Mouse (Mus musculus): ENCODE results near the gene Foxp2.

The Foxp2 gene

DNA sequence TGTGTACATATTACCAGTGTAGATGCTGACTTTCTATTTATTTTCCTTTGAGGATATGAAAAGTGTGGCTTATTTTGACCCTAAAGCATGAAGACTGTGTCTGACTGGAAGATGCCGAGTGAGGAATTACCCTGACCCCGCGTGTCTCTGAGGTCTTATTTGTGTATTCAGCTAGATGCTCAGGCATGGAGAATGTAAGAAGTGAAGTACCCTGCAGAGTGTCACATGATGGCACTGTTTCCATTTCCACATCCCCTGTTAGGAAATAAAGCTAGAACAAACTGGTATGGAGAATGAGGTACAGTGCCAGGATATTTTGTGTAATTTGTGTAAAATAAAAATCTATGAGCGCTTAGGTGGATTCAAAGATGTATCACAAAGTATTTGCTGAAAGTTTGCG is 219.8 kb downstream of the Foxp2 start:
- DNase-seq, result no peak

DNA sequence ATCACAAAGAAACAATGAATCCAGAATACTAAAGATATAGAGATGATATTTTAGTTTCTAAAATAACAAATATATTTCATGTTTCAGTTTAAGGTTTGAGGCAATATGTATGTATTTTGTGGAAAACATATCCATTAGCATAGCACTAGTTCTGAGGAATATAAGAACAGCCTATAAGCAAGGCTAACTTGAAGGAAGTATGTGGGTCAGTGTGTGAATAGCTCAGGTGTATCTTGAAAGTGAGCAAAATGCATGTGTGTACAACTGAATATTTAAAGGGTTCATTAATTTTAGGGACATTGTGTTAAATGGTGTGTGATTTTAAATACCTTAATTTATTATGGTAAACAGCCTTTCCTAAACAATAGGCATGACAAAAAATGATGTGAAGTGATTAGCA is 220.2 kb downstream of the Foxp2 start:
- DNase-seq, result no peak

DNA sequence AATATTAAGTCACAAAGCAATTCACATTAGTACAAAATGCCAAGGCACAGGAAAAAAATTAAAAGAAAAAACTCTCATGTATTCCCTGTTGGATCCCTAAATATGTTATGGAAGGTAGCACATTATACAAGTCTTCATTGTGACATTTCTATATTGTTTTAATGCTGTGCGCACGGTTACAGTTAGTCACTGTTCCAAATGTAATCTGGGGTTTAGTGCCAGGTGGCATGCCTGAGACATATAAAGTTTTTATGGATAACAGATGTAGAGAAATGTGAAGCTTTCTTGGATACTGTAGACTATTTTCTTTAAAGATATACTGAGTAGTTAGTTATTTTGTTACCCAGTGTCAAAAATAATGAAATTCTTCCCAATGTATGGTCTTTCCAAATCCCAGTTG is 229.0 kb downstream of the Foxp2 start:
- DNase-seq, result no peak

DNA sequence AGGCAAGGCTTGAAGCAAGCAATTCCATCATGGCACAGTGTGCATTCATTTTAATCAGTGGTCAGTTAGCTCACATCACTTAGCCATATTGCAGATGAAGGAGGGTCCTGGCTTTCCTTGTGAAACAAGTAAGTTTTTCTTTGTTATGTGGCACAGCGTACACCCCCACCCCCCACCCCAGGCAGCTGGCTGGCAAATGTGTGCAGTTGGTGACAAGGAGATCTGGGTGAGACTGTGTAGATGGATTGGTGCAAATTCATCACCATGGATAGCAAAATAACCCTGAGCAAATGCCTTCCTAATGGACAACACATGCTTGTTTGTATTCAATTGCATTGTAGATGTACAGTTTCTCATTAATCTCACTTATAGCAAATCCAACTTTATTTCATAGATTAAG is 240.9 kb downstream of the Foxp2 start:
- no peak for DNase-seq

DNA sequence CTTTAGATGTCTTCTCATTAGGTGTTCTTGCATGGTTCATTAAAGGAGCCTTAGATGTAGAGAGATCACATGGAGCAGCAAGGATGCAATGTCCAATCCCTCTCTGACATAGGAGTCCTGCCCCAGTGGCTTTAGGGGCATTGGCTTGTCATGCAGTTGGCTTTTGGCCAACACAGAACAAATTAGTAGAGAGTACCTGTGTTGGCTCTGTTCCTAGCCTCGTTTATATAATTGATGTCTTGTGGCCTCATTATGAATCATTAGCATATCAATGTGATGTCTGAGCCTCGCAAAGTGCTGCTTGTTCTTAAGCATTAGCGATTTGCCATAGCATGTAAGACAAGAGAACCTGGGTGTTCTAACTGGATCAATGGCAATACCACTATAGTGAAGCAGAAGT is 250.5 kb downstream of the Foxp2 start:
- no peak for DNase-seq

DNA sequence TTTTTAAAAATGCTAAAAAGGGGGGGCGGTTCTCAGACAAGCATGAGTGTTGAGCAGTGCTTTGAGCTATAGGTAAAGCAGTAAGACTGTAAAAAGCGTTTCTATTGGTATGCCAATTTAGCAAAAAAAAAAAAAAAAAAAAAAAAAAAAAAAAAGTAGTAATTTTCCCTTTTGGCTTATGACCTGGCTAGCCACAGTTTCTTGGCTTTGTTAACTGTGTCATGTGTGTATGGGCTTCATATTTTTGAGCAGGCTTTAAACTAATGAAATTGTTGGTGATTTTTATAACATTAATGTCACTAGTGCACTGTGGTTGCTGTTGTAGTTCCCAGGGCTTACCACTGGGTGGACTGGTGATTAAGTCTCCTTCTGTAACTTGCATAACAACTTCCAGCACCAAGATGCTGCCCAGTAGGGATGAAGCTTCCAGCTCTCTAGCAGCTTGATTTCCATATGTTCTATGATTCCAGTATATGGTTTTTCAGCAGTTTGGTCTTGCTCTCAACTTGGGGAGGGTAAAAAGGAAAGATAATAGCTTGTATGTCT is 262.4 kb downstream of the Foxp2 start:
- no peak for DNase-seq

DNA sequence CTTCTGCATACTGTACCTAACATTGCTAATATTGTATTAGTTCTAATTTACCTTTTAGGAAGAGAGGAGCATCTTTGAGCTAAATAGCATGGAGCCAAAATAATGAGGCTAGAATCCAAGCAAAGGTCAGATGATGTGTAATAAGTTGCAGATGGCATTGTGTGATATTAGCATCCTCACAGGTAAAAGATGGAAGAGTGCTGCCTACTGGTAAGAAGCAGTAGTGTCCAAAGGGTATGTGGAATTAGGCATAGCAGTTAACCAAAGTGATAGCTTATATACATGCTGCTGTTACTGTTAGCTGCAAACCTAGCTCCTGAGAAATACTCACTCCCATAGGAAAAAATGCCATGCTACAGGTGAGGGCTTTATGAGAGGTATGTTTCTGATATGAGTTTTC is 275.6 kb downstream of the Foxp2 start:
- no peak for DNase-seq

DNA sequence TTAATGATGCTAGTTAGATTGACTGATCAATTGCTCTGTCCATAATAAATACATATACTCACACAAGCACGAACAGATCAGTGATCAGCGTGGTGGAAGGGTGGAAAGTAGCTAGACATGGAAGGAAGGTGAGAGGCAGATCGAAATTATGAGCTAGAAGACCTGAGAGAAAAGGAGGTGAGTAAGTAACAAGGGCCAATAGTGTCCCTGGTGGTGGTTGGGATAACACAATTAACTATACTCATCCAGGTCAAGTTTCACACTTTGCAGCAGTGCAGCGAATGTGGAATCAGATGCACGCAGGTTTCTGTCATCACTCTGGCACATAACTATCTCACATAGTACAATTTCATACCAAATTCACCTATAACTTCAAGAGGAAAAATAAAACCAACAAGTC is 291.7 kb downstream of the Foxp2 start:
- DNase-seq, result no peak

DNA sequence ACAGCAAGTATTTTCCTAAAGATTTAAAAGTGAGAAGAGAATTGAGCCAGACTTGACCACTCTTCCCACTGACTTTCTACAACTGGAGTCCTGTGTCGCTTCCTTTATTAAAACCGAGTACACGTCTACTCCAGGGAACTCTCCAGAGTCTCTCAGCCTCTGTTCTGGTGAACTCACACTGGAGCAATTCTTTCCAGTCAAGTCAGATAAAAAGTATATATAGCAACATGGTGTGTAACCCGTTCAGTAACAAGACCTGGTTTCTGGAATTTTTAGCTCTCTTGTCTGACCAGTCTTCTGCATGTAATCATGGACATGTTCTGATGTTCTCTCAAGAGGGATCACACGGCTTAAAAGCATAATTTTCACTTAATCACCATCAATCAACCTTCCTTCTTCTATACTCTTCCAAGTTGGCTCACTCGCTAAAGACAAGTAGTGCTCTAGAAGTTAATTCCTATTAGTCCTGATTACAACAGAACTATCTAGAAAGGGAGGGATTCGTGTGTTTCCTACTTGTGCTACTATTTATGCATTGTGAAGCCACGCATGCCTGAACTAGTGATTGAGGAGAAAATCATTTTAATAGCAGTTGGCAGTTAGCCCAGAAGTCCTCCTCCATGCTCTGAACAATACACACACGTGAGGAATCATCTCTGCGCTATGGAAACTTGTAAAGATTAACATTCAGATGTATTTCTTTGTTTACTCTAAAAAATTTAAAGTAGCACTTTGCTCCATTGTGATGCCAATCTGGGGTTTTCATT is 341.2 kb downstream of the Foxp2 start:
- DNase-seq, result no peak

DNA sequence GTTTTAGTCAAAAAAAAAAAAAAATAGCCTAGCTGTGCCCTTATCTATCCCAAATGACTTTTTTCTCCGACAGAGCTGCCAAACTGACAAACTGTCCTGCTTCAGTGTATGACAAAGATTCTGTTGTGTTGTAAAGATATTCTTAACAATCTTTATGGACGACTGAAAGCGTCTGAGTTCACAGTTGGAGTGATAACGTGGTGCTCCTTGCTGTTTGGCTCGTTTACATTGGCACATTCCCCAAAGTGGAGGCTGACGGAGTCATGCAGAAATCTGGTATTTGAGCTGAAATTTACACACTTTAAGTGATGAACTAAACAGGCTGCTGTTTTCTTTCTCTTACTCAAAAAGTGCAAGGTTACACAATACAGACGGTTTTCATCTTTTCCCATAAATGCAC is 356.2 kb downstream of the Foxp2 start:
- peak; percentile 5 for DNase-seq

DNA sequence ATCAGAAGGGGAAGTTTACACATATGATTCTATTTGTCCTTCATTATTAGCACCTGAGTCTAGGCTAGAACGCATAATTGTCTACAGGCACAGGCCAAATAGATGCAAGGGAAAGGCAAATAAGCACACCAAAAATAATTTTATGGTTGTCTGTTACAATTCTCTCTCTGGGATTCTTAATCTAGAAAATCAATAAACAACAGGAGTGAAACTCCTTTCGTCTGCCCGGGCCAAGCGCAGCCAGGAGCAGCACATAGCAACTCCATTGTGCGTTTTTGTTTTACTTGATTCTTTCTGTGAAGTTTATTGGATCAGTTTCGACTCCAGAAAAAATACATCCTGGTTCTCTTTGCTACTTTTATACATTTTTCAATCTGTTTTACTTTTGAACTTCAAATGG is 356.7 kb downstream of the Foxp2 start:
- DNase-seq, result no peak

DNA sequence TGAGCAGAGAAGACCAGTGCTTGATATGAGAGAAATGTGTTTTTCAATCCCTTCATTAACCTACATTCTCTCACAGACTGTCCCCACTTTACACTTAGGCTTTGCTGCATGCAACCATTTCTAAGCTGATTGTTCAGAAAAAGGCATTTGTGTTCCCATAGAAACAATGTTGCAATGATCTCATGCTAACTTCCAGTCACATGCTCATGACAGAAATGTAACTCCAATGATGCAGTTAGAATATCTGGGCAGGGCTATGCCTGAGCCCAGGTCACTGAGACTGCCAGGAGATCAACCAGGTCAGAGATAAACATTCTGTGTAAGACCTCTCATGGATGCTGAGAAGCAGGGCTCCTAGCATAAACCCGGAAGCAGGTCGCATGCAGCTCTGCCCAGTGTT is 367.0 kb downstream of the Foxp2 start:
- DNase-seq, result no peak

DNA sequence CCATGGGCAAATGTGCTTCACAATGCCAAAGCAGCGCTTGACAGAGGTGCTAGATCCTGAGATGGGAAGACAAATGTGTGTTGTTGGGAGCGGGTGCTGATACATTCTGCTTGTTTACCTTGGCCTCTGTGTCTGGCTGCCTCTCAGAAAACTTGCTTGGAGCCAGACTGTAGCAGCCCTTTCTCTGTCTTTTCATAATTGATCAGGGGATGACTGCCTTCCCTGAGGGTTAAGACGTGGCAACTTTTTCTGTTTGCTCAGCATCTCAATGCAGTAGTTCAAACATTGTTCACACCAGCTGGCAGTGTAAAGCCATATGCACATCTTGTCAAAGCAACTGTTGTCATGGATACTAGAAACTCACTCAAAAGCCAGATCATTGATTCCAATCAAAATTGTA is 384.1 kb downstream of the Foxp2 start:
- DNase-seq, result no peak

DNA sequence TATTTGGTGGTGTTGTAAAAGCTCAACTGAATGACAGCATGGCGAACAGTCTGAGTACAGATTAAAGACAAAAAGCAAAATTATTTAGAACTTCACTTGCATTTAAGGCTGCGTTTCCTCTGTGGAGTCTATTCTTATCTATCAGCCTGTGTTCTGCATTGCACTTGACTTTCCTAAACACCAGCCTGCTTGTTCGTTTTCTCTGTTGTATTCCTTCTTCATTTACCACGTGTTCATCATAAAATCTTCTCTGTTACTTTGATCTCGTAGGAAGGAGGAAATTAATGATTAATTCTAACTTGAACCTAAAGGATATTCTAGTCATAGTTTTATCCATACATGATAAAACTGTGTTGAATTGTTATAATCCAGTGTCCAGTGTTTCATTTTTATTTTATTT is 392.9 kb downstream of the Foxp2 start:
- no peak for DNase-seq

DNA sequence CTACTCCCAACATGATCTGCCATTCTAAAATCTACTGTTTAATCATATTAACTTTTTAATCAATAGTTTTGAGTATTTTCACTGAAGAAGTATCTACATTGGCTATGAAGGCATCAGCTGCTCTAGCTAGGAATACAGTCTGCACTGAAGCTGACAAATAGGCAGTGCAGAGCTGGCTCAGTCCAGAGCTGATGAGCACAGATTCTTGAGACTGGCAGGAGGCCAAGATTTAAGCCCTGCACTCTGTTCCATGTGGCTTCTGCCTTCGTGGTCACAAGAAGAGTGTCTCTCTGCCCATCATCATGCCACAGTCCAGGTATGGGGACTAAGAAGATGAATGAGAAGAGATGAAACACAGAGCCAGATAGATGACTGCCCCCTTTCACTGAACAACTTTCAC is 398.1 kb downstream of the Foxp2 start:
- peak; percentile 4 for DNase-seq

DNA sequence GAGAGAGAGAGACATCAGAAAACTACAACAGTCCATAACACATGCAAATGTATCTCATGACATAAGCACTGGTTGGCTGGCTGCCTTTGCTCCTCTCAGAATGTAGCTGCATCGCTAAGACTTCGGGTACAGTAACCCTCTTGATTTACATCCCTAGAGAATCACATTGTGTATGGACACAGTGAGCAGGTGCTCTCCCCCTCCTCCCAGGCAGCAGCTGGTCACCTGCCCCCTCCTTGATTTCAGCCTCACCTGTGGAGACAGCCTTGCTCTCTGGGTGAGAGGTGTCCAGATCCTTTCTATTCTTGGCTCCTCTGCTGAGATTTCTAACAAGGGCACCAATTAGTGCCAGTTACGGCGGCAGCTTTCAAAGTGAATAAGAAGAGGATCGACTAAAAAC is 409.5 kb downstream of the Foxp2 start:
- no peak for DNase-seq

DNA sequence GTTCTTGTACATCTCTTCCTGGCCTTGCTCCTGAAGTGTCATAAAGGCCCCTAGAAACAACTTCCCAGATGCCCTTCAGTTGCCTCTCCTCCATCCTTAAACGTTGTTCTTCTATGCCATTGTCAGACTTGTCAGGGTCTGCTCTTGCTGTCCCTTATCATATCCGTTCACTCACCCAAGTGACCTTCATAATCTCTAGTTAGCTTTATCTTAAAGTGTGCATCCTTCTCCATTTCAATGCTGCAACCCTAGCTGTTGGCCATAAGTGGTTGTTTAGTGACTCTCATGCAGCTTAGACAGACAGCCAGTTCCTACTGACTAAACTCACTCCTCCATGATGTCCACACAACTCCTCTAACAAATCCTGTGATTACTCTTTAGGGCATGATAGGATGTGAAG is 415.8 kb downstream of the Foxp2 start:
- no peak for DNase-seq

DNA sequence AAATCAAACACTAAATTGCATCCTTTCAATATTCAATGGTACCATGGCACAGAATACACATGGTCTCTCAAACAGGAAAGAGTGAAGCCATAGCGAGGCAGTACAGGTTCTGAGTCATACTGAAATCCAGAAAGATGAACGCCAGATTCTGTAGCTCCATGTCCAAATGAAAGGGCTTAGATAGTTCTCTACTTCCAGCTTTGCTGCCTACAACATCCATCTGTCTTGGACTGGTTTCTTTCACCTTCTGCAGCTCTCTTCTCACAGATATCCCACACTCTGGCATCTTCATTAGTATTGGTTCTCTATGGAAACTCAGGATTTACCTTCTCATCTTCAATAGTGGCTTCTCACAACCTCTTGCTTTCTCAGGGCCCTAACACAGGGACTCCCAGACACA is 417.2 kb downstream of the Foxp2 start:
- DNase-seq, result no peak

DNA sequence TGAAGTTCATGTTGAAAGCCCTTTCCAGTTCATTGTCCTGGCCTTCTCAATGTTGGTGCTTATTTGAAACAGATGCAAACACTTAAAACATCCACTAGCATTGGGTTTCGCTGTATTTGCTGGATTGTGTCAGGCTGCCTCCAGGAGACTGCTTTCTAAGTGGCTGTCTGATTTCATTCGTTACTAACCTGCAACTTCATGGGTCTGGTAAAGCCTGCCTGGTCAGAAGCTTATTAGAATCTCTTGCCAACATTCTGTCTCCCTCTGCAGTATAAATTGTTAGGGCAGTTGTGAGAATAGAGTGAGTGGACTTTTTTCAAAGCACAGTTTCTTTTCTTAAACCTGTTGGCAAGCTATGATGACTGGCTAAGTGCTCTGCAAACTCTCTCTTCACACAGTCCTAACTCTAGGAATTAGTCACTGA is 420.4 kb downstream of the Foxp2 start:
- DNase-seq, result no peak

DNA sequence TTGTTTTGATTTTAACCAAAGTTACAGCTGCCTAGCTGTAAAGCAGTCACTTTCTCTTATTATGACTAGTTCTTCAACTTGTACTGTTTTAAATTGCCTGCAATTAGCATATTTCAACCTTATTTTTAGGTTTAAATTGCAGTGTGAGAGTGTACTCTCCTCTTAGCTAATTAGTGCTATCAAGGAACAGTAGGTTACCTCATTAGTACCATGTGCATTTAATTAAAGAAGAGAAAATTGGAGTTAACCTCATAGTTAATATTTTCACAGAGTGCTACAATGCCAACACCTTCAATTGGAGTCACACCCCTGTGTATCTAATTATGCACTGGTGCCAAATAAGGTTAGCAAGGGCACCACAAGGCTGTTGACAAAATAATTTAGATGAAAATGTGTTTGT is 421.9 kb downstream of the Foxp2 start:
- no peak for DNase-seq

DNA sequence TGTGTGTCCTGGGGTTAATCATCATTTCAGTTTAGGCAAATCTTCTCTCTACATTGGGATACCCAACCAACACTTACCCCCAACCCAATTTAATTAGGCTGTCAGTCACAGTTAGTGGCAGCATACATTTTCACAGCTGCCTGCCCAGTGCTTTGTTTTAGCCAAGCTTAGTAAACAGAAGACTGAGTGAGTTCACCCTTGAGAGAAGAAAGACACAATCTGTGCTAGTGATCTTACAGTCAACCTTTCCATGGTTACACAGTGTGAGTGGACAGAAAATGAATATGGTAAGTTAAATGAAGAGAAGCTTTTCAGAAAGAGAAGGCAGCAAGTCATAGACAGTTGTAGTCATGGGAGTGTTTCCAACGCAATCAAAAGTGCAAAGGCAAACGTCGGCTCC is 446.6 kb downstream of the Foxp2 start:
- DNase-seq, result no peak

DNA sequence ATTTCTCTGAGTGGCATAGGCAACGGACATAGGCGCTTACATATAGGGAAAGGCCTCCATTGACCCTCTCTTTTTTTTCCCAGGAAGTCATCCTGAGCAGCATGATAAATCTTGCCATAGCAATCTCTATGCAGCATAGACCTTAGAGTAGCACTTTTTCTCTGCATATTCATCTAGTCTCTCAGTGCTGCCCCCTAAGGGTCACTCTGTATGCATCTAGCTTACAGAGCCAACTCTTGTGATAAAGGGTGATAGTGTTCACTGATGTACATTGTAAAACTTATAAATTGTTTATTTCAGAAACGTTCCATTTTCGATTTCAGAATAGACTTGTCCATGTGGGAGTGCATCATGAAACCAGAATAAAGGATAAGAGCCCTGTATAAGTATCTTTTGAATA is 454.7 kb downstream of the Foxp2 start:
- no peak for DNase-seq

DNA sequence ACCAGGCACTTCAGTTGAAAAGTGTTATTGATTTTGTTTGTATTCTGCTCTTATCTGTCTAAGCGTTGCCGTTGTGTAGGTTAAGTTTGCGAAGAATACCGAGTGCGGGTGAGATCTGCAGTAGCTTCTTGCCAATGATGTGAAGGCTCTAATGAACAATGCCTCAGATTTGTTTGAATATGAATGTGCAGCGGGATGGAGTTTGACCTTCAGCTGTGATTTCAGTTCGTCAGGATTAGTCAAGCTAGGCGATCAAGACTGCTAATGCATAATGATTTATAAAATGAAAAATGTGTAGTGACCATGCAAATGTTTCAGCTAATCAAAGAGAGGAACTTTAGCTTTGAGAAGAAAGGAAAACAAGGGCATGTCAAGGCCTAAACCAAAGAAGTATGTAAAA is 469.1 kb downstream of the Foxp2 start:
- DNase-seq, result no peak

DNA sequence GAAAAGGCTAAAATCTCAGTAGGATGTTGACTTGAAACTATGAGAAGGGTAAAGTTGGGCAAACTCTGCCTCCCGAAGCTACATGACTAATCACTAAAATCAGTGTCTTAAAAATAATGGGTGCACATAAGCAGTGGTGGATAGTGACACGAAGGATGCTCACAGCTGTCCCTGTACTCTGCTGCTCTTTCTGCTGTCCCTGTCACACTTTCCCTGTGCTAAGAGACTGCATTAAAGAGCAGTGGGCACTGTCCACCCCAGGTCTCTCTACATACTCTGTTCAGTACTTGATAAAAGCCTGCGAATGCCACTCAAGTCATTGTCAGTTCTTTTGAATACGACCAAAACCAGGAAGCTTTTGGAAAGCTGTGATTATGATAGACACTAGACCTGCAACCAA is 469.7 kb downstream of the Foxp2 start:
- DNase-seq, result no peak

DNA sequence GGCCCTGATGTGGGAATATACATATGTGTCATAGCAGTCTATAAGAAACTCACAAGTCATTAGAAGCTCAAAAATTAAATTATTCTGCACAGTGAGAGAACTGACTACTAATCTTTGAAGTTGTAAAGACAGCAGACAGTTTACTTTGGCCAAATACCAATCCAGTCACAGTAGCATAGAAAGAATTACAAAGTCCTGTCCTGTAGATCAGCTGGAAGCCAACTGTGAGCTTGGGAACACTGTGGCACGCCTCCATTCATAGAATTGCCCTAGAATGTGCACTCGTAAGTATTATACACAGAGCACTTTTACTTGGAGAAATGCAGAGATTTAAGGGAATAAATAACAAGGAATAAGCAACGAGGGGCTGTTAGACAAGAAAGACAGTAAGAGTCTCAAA is 472.5 kb downstream of the Foxp2 start:
- peak; percentile 7 for DNase-seq
